Mouse (Mus musculus): ENCODE measurements around the gene Hat1.
"Not testable (repeated sequence)": the region's sequence is repeated elsewhere in the genome, so short reads cannot be mapped to it uniquely, and the experiment has no call there.

Hat1 gene

GRCm38 (mm10) chr2:71388951-71389763 is at the start of gene Hat1:
Gene Hat1, plus strand, starts transcription at chr2:71388958.
- DNase-seq: peak; percentile 91

- DNase-seq: no peak
Measured at GRCm38 (mm10) chr2:71340126-71340525, 48.6 kb upstream of the Hat1 start.

- DNase-seq: no peak
Measured at GRCm38 (mm10) chr2:71343884-71344640, 44.7 kb upstream of the Hat1 start.

GRCm38 (mm10) chr2:71347160-71347559 is 41.6 kb upstream of the Hat1 start:
- DNase-seq: no peak

- DNase-seq: no peak
Measured at GRCm38 (mm10) chr2:71347732-71348490, 40.8 kb upstream of the Hat1 start.

- no peak for DNase-seq
Measured at GRCm38 (mm10) chr2:71349511-71349910, 39.2 kb upstream of the Hat1 start.

- no peak for DNase-seq
Measured at GRCm38 (mm10) chr2:71350181-71350580, 38.6 kb upstream of the Hat1 start.

GRCm38 (mm10) chr2:71350904-71351726 is 37.6 kb upstream of the Hat1 start:
- DNase-seq: no peak

GRCm38 (mm10) chr2:71351727-71351987 is 37.1 kb upstream of the Hat1 start:
- no peak for DNase-seq

- no peak for DNase-seq
Measured at GRCm38 (mm10) chr2:71353306-71354054, 35.3 kb upstream of the Hat1 start.

GRCm38 (mm10) chr2:71354055-71354425 is 34.7 kb upstream of the Hat1 start:
- no peak for DNase-seq

GRCm38 (mm10) chr2:71358347-71358746 is 30.4 kb upstream of the Hat1 start:
- no peak for DNase-seq

GRCm38 (mm10) chr2:71360192-71360591 is 28.6 kb upstream of the Hat1 start:
- no peak for DNase-seq

GRCm38 (mm10) chr2:71366618-71367124 is 22.1 kb upstream of the Hat1 start:
- peak; percentile 66 for DNase-seq

- DNase-seq: peak; percentile 84
Measured at GRCm38 (mm10) chr2:71367125-71367880, 21.5 kb upstream of the Hat1 start, which contains the start of gene Slc25a12. Gene Slc25a12, minus strand, starts transcription at chr2:71367749.

GRCm38 (mm10) chr2:71368086-71368485 is 20.7 kb upstream of the Hat1 start:
- DNase-seq: no peak

GRCm38 (mm10) chr2:71371790-71372189 is 17.0 kb upstream of the Hat1 start:
- DNase-seq: no peak

- not testable (repeated sequence) for DNase-seq
Measured at GRCm38 (mm10) chr2:71372261-71372660, 16.5 kb upstream of the Hat1 start.

- no peak for DNase-seq
Measured at GRCm38 (mm10) chr2:71374275-71375155, 14.2 kb upstream of the Hat1 start.

- DNase-seq: no peak
Measured at GRCm38 (mm10) chr2:71376433-71376906, 12.3 kb upstream of the Hat1 start.
